Mouse (Mus musculus) liver, embryonic 14.5 days (tissue): ENCODE results near the gene Bptf.

Source experiments
- CTCF ChIP-seq: IDR thresholded peaks from 2 replicates; pipeline ENCODE4 v1.5.1; 2016; ENCODE audit warnings: antibody characterized with exemption, low read depth, control low read depth
- EP300 ChIP-seq: IDR thresholded peaks from 2 replicates; pipeline ENCODE4 v1.6.1; 2016; ENCODE audit warnings: antibody characterized with exemption, low read depth

GRCm38 (mm10) chr11:107028754-107029153, 103.2 kb downstream of the Bptf start:
- no peak for TF ChIP-seq CTCF
- TF ChIP-seq EP300 = no peak
